Mouse (Mus musculus) intestine, embryonic 14.5 days (tissue): ENCODE measurements around the gene Tubg1. TPM values are rescaled to one million over a fixed set of nuclear protein-coding genes. Genes with fewer than 3 reads are reported as not detected.

Experiments
- ATAC-seq: fragments of 200-750 bp; cut with Nextera tagmentation; replicated peaks from 2 replicates; pipeline ENCODE4 v1.8.0; 2017; ENCODE audit warnings: low read depth, moderate number of reproducible peaks, moderate TSS enrichment, moderate library complexity; ENCODE audit not compliant: low FRiP score, low TSS enrichment
- DNase-seq: peaks from one replicate; pipeline ENCODE4 v3.0.0-alpha.2; 2018; ENCODE audit warnings: low spot score
- H3K27ac ChIP-seq: fragments of 300-500 bp; sonication (generic); 2 replicates; pipeline ENCODE4 v1.5.1; 2014; ENCODE audit warnings: low read depth, mild to moderate bottlenecking, control low read depth
- H3K27me3 ChIP-seq: fragments of 300-500 bp; sonication (generic); replicated peaks from 2 replicates; pipeline ENCODE4 v1.6.1; 2014; ENCODE audit warnings: low read length, control low read depth; ENCODE audit not compliant: control insufficient read depth, insufficient read depth
- H3K36me3 ChIP-seq: fragments of 300-500 bp; sonication (generic); 2 replicates; pipeline ENCODE4 v1.6.1; 2014; ENCODE audit warnings: low read length, control low read depth; ENCODE audit not compliant: control insufficient read depth, insufficient read depth
- H3K4me1 ChIP-seq: fragments of 300-500 bp; sonication (generic); replicated peaks from 2 replicates; pipeline ENCODE4 v1.6.1; 2014; ENCODE audit warnings: low read length, control low read depth, mixed read lengths; ENCODE audit not compliant: control insufficient read depth, insufficient read depth
- H3K4me2 ChIP-seq: fragments of 300-500 bp; sonication (generic); 2 replicates; pipeline ENCODE4 v1.6.1; 2014; ENCODE audit warnings: low read length
- H3K4me3 ChIP-seq: fragments of 300-500 bp; sonication (generic); 2 replicates; pipeline ENCODE4 v1.5.1; 2014; ENCODE audit warnings: low read depth, low read length, control low read depth, mixed read lengths
- H3K9ac ChIP-seq: fragments of 300-500 bp; sonication (generic); 2 replicates; pipeline ENCODE4 v1.6.1; 2014; ENCODE audit warnings: mild to moderate bottlenecking, low read length
- H3K9me3 ChIP-seq: fragments of 300-500 bp; sonication (generic); 2 replicates; pipeline ENCODE4 v1.6.1; 2016; ENCODE audit warnings: low read length, control low read depth; ENCODE audit not compliant: control insufficient read depth
- WGBS: fragments of 180-500 bp; shearing (Covaris S2); extraction: QIAGEN DNeasy Blood & Tissue Kit; methylation state at CpG from one replicate; pipeline ENCODE4 v1.1.7; 2014; 5-methylcytosine and 5-hydroxymethylcytosine counted together
- polyA plus RNA-seq: library from polyadenylated mRNA; unstranded; fragments of >200 nt; fragmentation: Nextera tagmentation; extraction: Ambion mirVana; gene quantifications from 2 replicates; pipeline ENCODE4 v1.2.1, GENCODE M21; 2014

The Tubg1 gene
- polyA plus RNA-seq, 1 experiment from 2014 or later: 73.8 TPM

DNA sequence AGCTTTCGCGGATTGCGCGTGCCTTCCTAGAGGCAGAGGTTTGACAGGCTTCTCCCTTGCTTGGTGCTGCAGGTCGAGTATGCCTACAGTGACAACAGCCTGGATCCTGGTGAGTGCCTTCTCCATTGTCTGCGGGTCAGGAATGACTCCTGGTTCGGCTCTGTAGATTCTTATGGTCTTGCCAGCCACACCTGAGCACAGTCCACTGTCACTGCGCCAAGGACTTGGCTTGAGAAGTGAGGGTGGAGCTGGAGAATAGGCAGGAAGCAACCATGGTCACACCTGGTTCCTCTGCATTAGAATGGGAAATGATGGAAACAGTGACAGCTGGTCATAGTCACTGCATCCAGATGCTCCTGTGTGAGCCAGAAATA is 32.1 kb upstream of the Tubg1 start:
- no peak for ATAC-seq
- Histone ChIP-seq H3K4me3 (peak overlapping the region; percentile 84), H3K36me3 (peaks cover 48% of the 10 kb centered on the region), H3K4me2 (peak overlapping the region; percentile 95), H3K27ac (peak overlapping the region; percentile 70), H3K27me3 (no peaks in the 10 kb centered on the region), H3K9ac (peak overlapping the region; percentile 74), H3K9me3 (no peaks in the 10 kb centered on the region), H3K4me1 (peaks cover 29% of the 10 kb centered on the region)
- WGBS: 7% methylated on average over 8 of the region's 8 CpGs
- DNase-seq: peak; percentile 68

DNA sequence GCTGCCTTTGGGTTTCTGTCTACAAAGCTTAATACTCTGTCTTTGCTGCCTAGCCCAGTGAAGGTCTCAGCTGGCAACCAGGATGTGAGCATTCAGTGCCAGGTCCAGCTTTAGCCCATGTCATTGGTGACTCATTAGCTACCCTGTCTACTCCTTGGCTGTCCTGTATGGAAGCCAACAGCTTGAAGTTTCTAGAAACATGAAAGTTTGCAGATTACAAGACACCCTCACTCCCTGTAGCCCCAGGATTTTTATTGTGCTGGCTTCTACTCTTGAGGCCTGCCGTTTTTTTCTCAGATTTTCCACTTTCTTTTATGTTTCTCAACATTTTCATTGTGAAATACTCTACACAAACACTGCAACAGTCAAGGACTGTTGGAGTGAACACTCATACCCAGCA is 29.8 kb upstream of the Tubg1 start:
- Histone ChIP-seq H3K27ac (no peak overlapping the region), H3K4me3 (no peak overlapping the region), H3K9me3 (no peaks in the 10 kb centered on the region), H3K36me3 (peaks cover 59% of the 10 kb centered on the region), H3K4me2 (no peak overlapping the region), H3K27me3 (no peaks in the 10 kb centered on the region), H3K4me1 (peaks cover 27% of the 10 kb centered on the region), H3K9ac (no peak overlapping the region)
- WGBS: 88% methylated on average over 1 of the region's 1 CpGs
- ATAC-seq (no peak), DNase-seq (no peak)

DNA sequence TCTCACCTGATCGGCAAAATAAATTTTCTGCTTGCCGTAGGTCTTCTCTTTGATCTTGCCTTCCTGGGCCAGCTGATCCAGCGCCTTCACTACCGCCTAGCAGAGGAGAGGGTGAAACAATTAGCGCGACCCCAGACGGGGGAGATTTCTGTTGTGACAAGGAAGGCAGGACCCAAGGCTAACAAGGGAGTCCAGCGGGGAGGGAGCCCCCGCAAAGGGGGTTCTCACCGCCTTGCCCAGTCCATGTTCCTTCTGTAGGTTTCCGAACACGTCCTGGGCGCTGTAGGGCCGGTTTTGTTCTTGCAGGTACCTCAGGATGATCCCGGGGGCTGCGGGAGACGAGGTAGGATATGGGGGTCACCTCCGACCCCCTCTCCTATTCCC is 24.8 kb upstream of the Tubg1 start:
- Histone ChIP-seq H3K9me3 (no peaks in the 10 kb centered on the region), H3K4me3 (peak overlapping the region; percentile 98), H3K36me3 (peaks cover 73% of the 10 kb centered on the region), H3K4me2 (peak overlapping the region; percentile 95), H3K9ac (peak overlapping the region; percentile 72), H3K27me3 (no peaks in the 10 kb centered on the region), H3K4me1 (peaks cover 7% of the 10 kb centered on the region), H3K27ac (no peak overlapping the region)
- DNase-seq (no peak), ATAC-seq (peak; percentile 21; the same call in 1 of the 2 replicates)
- under 1% methylated on average over 18 of the region's 18 CpGs for WGBS

DNA sequence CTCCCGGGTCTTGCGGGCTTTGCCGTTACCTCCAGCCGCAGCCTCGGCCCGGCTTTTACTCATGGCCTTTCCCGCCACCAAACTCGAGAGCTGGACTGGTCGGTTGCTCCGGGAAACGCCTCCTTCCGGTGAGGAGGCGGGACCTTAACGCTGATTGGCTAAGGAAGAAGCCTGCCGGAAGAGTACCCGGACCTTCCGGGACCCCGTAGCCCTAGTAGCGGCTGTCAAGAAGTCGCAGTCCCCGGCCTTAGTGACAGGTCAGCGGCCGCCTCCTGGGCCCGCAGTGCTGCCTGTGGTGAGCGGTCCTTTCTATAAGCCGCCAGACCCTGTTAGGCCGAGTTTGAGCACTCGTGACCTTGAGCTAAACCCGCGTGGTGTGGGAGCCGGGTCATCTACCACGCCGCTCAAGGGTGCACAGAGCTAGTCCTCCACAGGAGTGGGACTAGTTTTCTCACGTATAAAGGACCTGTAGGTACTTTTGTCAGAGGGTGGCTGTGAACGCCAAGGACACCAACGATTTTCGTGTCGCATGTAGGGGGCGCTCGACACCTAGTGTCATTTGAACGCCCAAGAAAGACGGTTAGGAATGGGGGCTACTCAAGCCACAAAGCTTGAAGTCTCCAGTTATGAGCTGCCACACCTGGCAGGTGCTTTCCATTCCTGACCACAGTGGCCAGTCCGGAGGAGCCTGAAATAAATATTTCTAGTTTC is 24.3 kb upstream of the Tubg1 start, which contains the start of gene Psmc3ip:
Gene Psmc3ip, minus strand, starts transcription at position 123 of the 711 bp plus-strand sequence.
- DNase-seq: peak; percentile 95
- ATAC-seq: peak; percentile 94
- H3K4me3 ChIP-seq: peak within 1 kb of the TSS; percentile 98
- H3K27me3 ChIP-seq: no peaks in the 10 kb centered on the region
- peak within 1 kb of the TSS; percentile 78 for H3K27ac ChIP-seq
- H3K9me3 ChIP-seq: no peaks in the 10 kb centered on the region
- peaks cover 7% of the 10 kb centered on the region for H3K4me1 ChIP-seq
- H3K4me2 ChIP-seq: peak within 1 kb of the TSS; percentile 95
- WGBS: under 1% methylated on average over 43 of the region's 43 CpGs
- peak within 1 kb of the TSS; percentile 72 for H3K9ac ChIP-seq
- peaks cover 73% of the 10 kb centered on the region for H3K36me3 ChIP-seq

DNA sequence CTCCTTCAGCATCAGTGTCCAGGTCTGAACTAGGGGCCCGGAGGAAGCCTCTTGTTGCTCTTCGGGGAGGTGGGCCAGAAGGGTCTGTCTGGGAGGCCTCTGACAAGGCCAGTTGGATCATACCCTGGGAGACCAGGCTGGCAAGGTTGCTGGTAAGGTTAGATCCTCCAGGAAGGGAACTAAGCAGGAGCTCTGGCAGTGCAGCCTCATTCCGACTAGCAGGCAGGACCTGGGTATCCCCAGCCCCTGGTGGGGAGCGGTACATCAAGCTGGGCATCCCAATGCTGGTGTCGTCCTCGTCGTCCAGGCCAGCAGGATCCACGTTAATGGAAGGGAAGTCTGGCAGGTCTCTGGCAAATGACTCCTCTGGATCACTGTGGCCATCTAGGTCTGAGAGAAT is 21.5 kb upstream of the Tubg1 start:
- Histone ChIP-seq H3K4me3 (no peak overlapping the region), H3K4me2 (no peak overlapping the region), H3K27ac (no peak overlapping the region), H3K4me1 (peaks cover 7% of the 10 kb centered on the region), H3K9ac (no peak overlapping the region), H3K36me3 (peaks cover 71% of the 10 kb centered on the region), H3K27me3 (no peaks in the 10 kb centered on the region), H3K9me3 (no peaks in the 10 kb centered on the region)
- ATAC-seq (no peak), DNase-seq (no peak)
- WGBS: 92% methylated on average over 8 of the region's 8 CpGs

DNA sequence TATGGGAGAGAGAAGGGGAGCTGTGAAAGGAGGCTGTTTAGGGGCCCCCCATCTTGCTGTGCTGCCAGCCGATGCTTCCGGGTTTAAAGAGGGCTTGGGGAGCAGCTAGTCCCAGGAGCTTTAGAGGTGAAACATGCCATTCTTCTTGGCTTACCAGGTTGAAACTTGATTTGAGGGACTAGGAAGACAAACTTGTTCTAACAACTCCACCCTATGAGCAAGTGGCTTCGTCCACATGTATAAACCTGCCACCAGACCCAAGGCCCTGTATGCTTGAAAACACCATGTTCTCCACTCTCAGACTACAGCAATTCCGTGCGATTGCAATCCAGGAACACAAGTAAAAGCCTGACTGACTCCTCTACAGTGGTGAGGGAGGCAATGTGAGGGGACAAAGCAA is 16.7 kb upstream of the Tubg1 start:
- H3K27me3 ChIP-seq: no peaks in the 10 kb centered on the region
- ATAC-seq: no peak
- H3K36me3 ChIP-seq: peaks cover 74% of the 10 kb centered on the region
- no peak overlapping the region for H3K27ac ChIP-seq
- no peaks in the 10 kb centered on the region for H3K9me3 ChIP-seq
- no peak overlapping the region for H3K9ac ChIP-seq
- DNase-seq: no peak
- no peak overlapping the region for H3K4me3 ChIP-seq
- WGBS: 91% methylated on average over 5 of the region's 5 CpGs
- no peak overlapping the region for H3K4me2 ChIP-seq
- no peaks in the 10 kb centered on the region for H3K4me1 ChIP-seq

DNA sequence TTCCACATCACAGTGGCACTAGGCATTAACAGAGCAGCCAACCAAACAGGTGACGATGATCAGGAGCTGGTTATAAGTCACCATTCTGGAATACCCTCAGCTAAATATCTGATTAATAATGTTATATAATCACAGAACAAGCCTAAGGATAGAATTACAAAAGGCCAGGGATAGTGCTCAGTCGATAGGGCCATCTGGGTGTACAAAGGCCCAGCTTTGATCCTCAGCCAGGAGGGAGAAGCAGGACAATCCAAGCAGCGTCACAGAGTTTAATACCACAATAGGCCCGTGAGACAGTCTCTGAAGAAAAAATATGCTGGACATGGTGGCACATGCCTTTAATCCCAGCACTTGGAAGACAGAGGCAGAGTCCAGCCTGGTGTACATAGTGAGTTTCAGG is 10.4 kb upstream of the Tubg1 start:
- Histone ChIP-seq H3K9me3 (no peaks in the 10 kb centered on the region), H3K4me2 (no peak overlapping the region), H3K9ac (no peak overlapping the region), H3K27ac (no peak overlapping the region), H3K27me3 (no peaks in the 10 kb centered on the region), H3K36me3 (peaks cover 15% of the 10 kb centered on the region), H3K4me3 (no peak overlapping the region), H3K4me1 (no peaks in the 10 kb centered on the region)
- ATAC-seq (no peak), DNase-seq (no peak)
- WGBS: 82% methylated on average over 4 of the region's 4 CpGs

DNA sequence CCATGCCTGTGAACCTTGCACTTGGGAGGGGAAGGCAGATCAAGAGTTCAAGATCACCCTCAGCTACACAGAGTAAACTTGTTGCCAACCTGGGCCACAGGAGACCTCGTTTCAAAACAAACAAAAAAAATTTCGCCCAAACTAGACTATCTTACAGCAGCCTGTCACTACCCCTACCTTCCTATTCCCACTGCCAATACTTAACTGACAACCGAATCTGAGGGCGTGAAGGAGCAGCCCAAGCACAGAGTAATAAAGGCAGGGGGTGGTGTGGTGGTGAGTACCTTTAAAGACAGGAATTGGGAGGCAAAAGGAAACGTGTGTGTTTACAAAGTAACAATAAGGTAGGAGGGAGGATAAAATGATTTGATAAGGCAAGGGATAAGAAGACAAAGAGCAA is 9.0 kb upstream of the Tubg1 start:
- H3K27ac ChIP-seq: no peak overlapping the region

DNA sequence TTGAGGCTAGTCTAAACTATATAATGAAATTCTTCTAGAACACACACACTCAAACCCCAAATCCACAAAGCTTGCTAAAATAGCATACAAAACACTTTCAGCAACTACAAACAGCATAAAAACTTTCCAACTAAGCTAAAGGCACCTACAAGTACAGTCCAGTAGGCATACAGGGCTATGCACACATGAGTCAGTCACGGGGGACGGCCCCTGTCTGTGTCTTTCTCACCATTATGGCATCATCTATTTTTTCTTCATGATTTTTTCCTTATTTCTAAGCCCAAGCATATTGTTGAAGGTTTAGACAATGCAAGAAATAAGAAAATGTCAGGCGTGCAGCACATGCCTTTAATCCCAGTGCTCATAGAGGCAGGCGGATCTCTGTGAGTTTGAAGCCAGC is 8.6 kb upstream of the Tubg1 start:
- no peaks in the 10 kb centered on the region for H3K9me3 ChIP-seq
- H3K27me3 ChIP-seq: no peaks in the 10 kb centered on the region
- H3K9ac ChIP-seq: no peak overlapping the region
- 0 out of 2 replicates have a peak, but pooled peaks cover 3% of the 10 kb centered on the region for H3K36me3 ChIP-seq
- H3K27ac ChIP-seq: no peak overlapping the region
- no peaks in the 10 kb centered on the region for H3K4me1 ChIP-seq
- ATAC-seq: no peak
- no peak overlapping the region for H3K4me3 ChIP-seq
- no peak overlapping the region for H3K4me2 ChIP-seq
- WGBS: 86% methylated on average over 4 of the region's 4 CpGs
- no peak for DNase-seq

More for the DNA sequence above, 9.0 kb upstream of the Tubg1 start:
- Histone ChIP-seq H3K9ac (no peak overlapping the region), H3K27me3 (no peaks in the 10 kb centered on the region), H3K4me2 (no peak overlapping the region), H3K4me3 (no peak overlapping the region), H3K4me1 (no peaks in the 10 kb centered on the region), H3K9me3 (no peaks in the 10 kb centered on the region), H3K36me3 (0 out of 2 replicates have a peak, but pooled peaks cover 3% of the 10 kb centered on the region)
- ATAC-seq (no peak), DNase-seq (no peak)
- 50% methylated on average over 5 of the region's 5 CpGs for WGBS
